Mouse (Mus musculus) megakaryocyte progenitor cell, adult 5-6 weeks (primary cell): ENCODE data around the gene Dusp15. TPM values are rescaled to one million over a fixed set of nuclear protein-coding genes. Genes with fewer than 3 reads are reported as not detected.
A peak's percentile ranks its signal among the peaks of the same experiment; 100 is the strongest.

Experiments
- ATAC-seq: replicated peaks from 2 replicates; pipeline ENCODE4 v1.8.0; 2016; ENCODE audit warnings: mild to moderate bottlenecking, moderate TSS enrichment, inconsistent platforms; ENCODE audit not compliant: poor library complexity
- total RNA-seq, 2 experiments: library from RNA; stranded (forward) in 1 of 2; stranded (reverse) in 1 of 2; fragments of 157-497, 149-512 nt in 1 of 2; fragments of 200-1000 nt in 1 of 2; gene quantifications; 2 replicates each; pipeline versions ENCODE4 v1.2.3 to v1.2.4; 2015 to 2017

Dusp15 gene
- total RNA-seq, 2 experiments from 2014 or later: not detected

DNA sequence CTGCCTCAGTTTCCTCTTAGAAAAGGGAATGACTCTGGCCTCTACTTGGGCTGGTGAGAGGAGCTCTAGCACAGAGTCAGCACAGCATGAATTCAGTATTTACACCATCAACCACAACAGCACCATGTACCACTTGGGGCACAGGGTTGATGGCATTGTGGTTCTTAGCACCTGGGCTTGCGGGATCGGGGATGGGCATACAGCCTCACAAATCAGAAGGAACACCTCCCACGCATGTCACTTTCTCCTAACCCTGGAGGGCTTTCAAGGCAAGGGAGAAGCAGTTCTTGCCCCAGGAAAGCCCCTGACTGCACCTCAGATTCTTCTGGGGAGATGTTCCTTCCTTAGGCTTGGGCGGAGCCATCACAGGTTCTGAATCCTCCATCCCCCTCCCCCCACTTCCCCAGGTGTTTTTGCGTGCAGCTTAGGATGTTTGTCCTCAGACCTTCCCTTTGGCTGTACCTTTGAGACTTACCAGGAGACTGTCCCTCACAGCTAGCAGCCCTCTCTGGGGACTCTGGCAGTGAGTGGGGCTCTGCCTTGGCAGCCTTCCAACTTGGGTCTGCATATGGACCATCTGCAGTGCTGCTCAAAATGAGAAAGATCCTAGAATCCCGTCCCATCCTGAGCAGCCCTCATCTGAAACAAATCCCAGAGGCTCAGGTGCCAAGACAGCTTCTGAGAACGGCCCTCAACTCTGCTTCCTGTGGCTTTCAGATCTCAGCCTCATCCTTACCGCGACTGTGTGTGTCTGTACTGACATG lies 45.0 kb downstream of the Dusp15 start:
- no peak for ATAC-seq

DNA sequence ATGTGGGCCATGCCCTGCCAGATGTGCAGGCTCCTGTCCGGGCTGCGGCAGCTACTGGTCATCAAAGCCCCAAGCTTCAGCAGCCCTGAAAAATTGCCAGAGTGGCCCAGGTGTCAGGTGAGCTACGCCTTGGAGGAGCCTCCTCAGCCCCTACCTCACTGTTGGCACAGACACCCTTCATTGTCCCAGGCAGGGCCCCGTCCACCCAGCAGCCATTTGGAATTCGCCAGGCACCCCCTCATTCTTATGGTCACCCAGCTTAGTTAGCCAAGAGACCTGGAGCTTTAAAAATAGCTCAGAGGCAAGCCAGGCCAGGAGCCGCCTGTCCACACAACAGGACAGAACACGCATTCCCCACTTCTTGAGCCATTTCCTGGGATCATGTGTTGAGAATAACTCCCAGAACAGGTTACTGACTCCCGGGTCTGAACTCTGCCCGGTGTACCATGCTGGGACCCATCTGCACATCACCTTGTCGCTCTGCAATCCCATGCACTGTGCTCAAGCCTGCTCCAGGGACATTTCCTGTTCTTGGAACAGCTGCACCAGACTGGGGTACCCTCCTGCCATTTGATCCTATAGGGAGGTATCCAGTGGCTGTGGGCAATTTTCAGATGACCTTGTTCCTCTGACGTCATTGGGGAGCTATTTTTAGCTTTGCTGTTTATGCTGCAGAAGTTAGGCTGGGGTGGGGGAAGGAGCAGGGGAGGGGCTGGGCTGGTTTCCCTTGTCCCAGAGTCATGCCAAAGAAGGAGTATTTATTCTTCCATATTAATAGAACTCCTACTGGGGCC lies 46.3 kb downstream of the Dusp15 start:
- ATAC-seq: no peak

DNA sequence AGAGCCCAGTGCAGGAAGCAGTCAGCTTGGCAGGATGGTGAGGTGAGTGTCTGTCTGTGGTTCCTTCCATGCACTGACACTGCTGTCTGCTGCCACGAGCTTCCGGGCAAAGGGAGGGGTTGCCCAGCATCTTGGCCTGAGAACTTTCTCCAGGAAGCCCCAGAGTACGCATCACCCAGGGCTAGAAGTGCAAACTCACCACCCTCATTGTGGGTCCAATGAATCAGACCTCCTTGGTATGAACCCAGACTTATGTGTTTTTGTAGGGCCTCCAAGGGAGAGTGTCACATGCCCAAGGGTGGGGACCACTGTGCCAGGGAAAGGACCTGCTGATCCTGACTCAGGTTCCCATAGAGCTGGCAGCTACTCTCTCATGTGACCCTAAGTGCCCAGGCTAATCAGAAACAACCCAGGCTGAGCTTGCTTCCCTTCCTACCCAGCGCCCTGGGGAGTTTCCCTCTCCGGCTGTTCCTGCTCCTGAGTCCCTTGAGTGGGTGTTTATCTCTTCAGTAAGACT lies 47.3 kb downstream of the Dusp15 start:
- ATAC-seq: peak; percentile 60

DNA sequence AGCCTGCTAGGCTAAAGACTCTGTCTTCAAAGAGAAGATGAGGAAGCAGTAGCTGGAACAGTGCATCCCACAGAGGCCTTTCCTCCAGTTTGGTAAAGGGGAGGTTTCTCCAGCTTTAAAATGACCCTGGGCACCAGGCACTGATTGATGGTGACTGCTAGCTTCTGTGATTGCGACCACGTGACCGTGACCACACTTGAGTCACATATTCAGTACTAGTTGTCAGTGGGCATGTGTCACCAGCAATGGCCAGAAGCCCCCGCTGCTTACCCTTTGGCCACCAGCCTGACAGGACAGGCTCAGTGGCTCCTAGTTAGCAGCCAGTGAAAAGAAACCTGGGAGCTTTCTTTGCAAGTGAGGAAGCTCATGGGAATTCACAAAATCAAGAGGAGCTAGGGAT lies 47.9 kb downstream of the Dusp15 start:
- no peak for ATAC-seq

DNA sequence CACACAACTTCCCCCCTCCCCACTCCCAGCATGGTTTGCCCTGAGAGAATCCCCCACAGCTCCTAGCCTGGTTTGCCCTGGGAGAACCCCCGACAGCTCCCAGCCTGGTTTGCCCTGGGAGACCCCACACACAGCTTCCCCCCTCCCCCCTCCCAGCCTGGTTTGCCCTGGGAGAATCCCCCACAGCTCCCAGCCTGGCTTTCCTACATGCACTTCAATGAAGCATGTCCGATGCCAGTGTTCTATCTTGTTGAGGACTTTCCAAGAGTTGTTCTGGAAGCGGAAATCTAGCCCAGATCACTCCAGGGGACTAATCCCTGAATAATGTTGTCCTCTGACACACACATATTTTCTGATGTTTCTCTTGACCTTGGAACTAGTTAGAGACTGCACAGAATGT lies 48.8 kb downstream of the Dusp15 start:
- no peak for ATAC-seq

DNA sequence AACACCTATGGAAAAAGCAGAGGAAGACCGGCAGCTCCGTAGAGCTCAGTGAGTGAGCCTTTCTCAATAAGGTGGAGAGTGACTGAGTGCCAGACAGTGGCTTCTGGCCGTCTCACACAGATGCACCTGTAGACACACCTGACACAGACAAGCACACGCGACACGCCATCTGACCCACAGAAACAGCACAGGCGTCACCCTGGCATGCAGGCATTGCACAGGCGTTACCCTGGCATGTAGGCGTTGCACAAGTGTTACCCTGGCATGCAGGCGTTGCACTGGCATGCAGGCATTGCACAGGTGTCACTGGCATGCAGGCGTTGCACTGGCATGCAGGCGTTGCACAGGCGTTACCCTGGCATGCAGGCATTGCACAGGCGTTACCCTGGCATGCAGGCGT lies 50.2 kb downstream of the Dusp15 start:
- no peak for ATAC-seq

DNA sequence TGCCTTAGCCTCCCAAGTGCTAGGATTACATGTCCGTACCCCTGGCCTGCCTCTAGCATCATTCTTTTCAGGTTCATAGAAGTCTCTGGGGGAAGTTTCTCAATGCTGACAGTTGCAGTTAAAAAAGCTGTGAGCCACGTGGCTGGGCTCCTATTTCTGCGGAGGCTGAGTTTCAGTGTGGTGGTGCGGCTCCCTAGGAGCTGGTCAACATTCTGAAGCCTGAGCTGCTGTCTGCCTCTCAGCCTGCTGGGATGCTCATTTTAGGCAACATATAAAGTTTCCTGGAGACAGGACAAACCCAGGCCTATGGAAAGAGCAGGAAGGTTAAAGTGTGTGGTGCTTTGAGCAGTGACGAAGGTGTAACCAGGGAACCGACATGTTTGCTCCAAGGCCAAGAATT lies 52.5 kb downstream of the Dusp15 start:
- ATAC-seq: no peak

DNA sequence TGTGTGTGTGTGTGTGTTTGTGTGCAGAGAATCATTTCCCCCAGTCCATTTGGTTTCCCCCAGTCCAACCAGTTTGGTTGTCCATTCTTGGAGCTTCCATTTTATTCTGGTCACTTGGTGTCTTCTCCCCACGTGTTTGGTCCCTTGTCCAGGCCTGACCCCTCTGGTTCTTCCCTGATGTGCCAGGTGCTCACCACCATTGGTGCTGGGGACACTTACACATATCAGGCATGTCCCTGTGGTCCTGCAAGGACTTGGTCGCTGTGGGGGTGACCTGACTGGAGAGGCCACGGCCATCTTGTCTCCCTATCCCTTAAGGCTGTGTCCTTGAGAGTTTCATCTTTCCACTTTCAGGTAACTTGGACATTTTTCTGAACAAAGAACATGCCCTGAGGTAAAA lies 54.6 kb downstream of the Dusp15 start:
- no peak for ATAC-seq

DNA sequence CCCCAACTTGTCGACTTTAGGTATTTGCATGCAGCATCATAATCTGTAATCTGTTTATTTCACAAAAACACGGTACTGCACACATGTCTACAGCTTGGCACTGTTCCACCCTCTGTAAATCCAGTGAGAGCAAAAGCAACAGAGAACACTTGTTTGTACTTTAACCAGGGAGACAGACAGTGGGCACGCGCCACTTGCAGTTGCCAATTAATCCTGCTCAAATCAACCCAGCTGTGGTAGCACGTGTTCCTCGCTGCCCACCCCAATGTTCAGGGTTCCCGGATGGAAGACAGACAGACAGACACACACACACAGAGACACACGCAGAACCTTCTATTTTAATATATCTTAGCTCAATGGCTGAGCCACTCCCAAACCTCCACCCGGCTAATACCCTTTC lies 55.7 kb downstream of the Dusp15 start:
- ATAC-seq: no peak

Other genes starting within 250 kb of the Dusp15 start
- 8.3 and 11.7 TPM in 2 replicates for gene Id1, start 215.4 kb downstream of the Dusp15 start, total RNA-seq (2015)
- gene Id1, start 215.4 kb downstream of the Dusp15 start, total RNA-seq (2017): 3.6 and 7.1 TPM in 2 replicates
- 1.4 and 1.5 TPM in 2 replicates for gene Cox4i2, start 197.5 kb downstream of the Dusp15 start, total RNA-seq (2015)
- gene Cox4i2, start 197.5 kb downstream of the Dusp15 start, total RNA-seq (2017): 1.8 TPM in 1 of 2 replicates, not detected in the other
- gene Bcl2l1, start 120.0 kb downstream of the Dusp15 start, total RNA-seq (2015): 8.1 and 10.2 TPM in 2 replicates
- gene Bcl2l1, start 120.0 kb downstream of the Dusp15 start, total RNA-seq (2017): 13.5 and 18.4 TPM in 2 replicates
- 104 and 111 TPM in 2 replicates for gene Tpx2, start 103.7 kb downstream of the Dusp15 start, total RNA-seq (2015)
- gene Tpx2, start 103.7 kb downstream of the Dusp15 start, total RNA-seq (2017): 112 and 114 TPM in 2 replicates
- gene Mylk2, start 40.3 kb downstream of the Dusp15 start, total RNA-seq (2015): not detected in 2 replicates
- not detected in 2 replicates for gene Mylk2, start 40.3 kb downstream of the Dusp15 start, total RNA-seq (2017)
- not detected in 2 replicates for gene Foxs1, start 18.5 kb downstream of the Dusp15 start, total RNA-seq (2015)
- gene Foxs1, start 18.5 kb downstream of the Dusp15 start, total RNA-seq (2017): not detected in 2 replicates
- 1.8 and 2.1 TPM in 2 replicates for gene Ttll9, start 10.8 kb upstream of the Dusp15 start, total RNA-seq (2015)
- gene Ttll9, start 10.8 kb upstream of the Dusp15 start, total RNA-seq (2017): 1.6 TPM in 2 replicates
- 59.1 and 59.5 TPM in 2 replicates for gene Pdrg1, start 63.7 kb upstream of the Dusp15 start, total RNA-seq (2015)
- gene Pdrg1, start 63.7 kb upstream of the Dusp15 start, total RNA-seq (2017): 178 and 193 TPM in 2 replicates
- gene Xkr7, start 80.2 kb upstream of the Dusp15 start, total RNA-seq (2015): not detected in 2 replicates
- gene Xkr7, start 80.2 kb upstream of the Dusp15 start, total RNA-seq (2017): not detected in 2 replicates
- 2.5 and 2.8 TPM in 2 replicates for gene Ccm2l, start 114.3 kb upstream of the Dusp15 start, total RNA-seq (2015)
- gene Ccm2l, start 114.3 kb upstream of the Dusp15 start, total RNA-seq (2017): 1.2 and 2.2 TPM in 2 replicates
- 16.3 and 17.3 TPM in 2 replicates for gene Hck, start 156.8 kb upstream of the Dusp15 start, total RNA-seq (2015)
- gene Hck, start 156.8 kb upstream of the Dusp15 start, total RNA-seq (2017): 20.1 and 25.7 TPM in 2 replicates
- 59.2 and 60.4 TPM in 2 replicates for gene Tm9sf4, start 209.6 kb upstream of the Dusp15 start, total RNA-seq (2015)
- gene Tm9sf4, start 209.6 kb upstream of the Dusp15 start, total RNA-seq (2017): 65.8 and 89.2 TPM in 2 replicates